Mouse (Mus musculus) ES-E14 (cell line): ENCODE measurements at regions not wholly inside any gene's neighbourhood (a gene's known extent, or its start where the extent isn't known, plus 50 kb on each side); places are given as distances from the start of the nearest gene placed in this dataset.

Experiments used
- CHD2 ChIP-seq: IDR thresholded peaks from 2 replicates; pipeline ENCODE4 v1.6.1; 2014; ENCODE audit warnings: mild to moderate bottlenecking, low read depth, low read length, inconsistent platforms
- HCFC1 ChIP-seq: IDR thresholded peaks from 2 replicates; pipeline ENCODE4 v1.6.1; 2012; ENCODE audit warnings: low read length, inconsistent platforms, borderline replicate concordance; ENCODE audit not compliant: insufficient read depth

GRCm38 (mm10) chr8:53279162-53279561 is 232.4 kb upstream of the Aga start:
- TF ChIP-seq CHD2 (no peak), HCFC1 (no peak)
